Mouse (Mus musculus): Measurements from ENCODE around the gene Trmu.

The Trmu gene

GRCm38 (mm10) chr15:85897113-85897512 lies 18.0 kb downstream of the Trmu start:
- no peak for DNase-seq (ENCODE audit: low read depth)

DNA sequence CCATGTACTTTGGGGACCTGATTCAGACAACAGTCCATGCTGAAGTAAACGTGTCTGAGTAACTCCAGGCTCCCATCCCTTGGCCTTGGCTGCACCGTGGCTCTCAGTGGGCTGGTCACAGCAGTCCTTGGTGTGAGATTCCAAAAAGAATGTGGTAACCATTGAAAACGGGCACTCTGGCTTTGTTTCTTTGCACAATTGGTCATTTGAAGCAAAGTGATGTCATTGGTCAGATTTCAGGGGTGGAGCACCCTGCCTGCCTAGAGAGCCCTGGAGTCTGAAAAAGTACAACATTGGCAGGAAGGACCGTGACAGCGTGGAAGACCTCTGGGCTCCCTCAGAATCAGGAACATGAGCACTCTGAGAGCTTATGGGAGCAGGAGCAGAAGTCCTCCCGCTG lies 20.3 kb downstream of the Trmu start:
- no peak for DNase-seq (ENCODE audit: low read depth)

- no peak for DNase-seq (ENCODE audit: low read depth)
Observed at GRCm38 (mm10) chr15:85900318-85900717, 21.2 kb downstream of the Trmu start.

DNA sequence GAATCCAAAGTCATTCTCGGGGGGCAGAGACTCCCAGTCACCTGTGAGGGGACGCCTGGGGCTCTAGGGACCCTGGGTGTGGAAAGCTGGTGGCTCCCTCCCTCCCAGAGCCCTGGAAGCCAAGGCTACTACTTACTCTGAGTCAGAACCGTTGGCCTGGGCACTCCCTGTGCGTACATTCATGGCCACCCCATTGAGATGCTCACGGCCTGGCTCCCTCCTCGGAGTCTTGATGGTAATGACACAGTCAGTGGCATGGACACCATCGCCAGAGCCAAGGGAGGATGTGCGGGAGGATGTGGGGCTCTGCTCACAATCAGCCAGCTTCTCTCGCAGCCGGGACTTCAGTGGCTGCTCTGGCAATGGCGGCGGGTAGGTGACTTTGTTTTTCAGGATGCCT lies 21.7 kb downstream of the Trmu start:
- no peak for DNase-seq (ENCODE audit: low read depth)

- DNase-seq (ENCODE audit: low read depth), result no peak
Observed at GRCm38 (mm10) chr15:85902505-85902904, 23.4 kb downstream of the Trmu start.

GRCm38 (mm10) chr15:85903826-85904225 lies 24.7 kb downstream of the Trmu start:
- peak; percentile 29 for DNase-seq (ENCODE audit: low read depth)

DNA sequence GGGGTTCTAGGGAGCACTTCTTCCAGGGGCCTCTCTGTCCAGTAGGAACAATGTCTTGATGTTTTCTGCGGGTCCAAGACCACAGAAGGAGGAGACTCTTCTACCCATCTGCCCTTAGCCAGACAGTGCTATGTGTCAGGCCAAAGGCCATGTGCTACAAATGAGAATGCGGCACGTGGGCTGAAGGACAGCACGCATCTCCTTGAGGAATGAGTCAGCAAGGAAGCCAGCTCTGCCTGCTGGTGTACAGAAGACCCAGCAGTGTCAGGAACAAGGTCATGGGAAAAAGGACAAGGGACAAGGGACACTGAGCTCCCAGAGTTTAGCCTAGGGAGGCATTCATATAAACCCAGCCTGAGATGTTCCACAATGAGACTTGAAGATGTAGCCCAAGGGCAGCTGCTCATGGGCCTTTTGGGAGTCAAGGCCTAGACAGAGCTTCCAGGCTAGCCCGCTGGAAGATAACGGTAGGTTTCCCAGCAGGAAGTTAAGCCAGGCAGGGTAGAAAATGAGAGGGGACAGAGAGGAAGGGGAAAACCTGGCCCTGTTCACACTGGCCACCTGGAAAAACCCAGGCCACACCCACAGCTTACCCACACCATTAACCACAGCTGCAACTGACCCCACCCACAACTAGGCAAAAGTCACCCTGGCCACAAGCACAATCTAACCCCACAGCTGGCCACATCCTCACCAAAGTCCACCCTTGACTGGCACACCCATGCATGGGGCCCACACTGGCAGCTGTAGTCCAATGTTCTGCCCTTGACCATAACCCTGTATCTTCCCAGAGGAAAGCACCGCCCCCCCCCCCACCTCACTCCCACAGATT lies 29.8 kb downstream of the Trmu start:
- DNase-seq (ENCODE audit: low read depth), result no peak

DNA sequence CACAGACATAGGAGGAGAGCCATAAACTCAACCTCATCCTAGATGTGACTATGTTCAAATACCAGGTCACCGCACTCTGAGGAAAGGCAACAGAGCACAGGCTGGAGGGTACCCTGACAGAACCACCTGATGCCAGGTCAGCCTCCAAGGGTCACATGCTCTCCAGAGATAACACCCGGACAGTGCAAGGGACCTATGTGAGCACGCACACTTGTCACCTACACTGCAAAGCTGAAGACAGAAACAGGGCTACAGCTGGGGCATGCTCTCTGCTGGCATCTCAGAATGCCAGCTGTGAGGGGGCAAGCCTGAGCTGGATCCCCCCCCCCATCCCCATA lies 30.3 kb downstream of the Trmu start:
- no peak for DNase-seq (ENCODE audit: low read depth)

DNA sequence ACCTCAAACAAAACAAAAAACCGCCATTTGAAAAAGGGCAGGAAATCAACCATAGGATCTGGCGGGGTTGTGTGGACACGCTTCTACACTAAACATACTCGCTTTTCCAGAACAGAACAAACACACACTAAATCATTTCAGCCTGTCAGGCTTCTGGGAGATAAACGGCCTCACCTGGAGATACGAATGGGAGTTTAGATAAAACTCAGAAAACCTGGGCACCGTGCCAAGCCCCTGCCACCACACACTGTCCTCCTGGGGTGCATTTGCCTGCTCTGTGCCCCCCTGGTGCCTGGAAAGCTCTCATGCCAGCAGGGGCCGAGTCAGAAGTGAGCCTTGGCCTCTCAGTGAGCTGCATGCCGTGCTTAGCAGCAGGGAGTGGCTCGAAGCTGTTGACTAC lies 30.8 kb downstream of the Trmu start:
- DNase-seq (ENCODE audit: low read depth), result no peak

DNA sequence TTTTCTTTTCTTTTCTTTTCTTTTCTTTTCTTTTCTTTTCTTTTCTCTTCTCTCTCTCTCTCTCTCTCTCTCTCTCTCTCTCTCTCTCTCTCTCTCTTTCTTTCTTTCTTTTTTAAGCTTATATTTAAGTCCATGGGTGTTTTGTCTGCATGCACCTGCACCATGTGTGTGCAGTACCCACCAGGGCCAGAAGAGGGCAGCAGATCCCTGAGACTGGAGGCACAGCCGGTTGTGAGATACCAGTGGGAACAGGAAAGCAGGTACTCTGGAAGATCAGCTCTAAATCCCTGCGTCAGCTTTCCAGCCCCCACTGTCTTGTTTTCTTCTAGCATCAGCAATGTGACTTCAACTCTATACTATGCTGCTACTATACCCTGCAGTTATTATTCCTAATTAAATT lies 34.5 kb downstream of the Trmu start:
- peak; percentile 76 for DNase-seq (ENCODE audit: low read depth)

DNA sequence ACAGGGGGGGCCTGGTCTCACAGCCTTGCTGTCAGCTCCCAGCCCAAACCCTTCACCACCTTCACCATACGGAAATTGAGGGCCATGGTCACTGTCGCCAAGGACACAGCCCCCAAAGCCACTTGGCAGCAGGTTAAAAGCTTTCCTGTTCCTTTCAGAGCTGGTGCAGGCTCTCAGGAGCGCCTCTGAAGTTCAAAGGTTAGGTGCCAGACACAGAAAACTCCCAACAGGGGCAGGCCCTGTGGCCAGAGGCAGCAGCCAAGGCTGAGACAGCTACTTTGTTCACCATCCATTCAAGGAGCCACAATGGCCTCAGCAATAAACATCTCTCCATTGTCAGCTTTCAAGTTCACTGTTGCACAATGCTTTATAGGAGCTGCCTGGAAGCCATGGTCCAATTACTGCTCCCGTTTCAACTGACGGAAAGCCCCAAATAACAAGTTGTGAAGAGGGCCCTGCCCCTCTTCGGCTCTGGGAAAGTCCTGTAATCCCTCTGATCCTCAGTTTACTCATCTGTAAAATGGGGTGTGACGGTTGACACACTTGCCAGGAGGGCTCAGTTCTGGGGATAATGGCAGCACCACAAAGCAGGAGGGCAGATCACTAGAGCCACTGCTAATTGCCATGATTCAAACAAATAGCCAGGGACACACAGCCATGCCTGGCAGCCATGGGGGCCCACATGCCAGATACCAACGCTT lies 40.2 kb downstream of the Trmu start:
- no peak for DNase-seq (ENCODE audit: low read depth)

DNA sequence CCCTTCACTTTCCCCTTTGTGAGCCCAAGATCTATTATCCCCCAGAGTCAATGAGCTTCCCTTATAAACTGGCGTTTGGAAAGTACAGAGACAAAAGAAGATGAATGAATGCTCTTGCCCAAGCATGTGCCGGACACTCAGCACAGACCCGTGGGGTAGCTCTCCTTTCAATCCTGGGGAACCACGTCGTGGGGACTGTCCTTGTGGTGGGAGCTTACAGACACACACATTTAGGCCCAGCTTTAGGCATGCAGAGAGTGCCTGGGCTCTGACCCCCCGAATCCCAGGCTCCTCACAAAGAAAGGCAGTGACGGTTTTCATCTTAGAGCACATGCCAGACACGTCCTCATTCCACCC lies 40.8 kb downstream of the Trmu start:
- no peak for DNase-seq (ENCODE audit: low read depth)

- no peak for DNase-seq (ENCODE audit: low read depth)
Observed at GRCm38 (mm10) chr15:85921855-85922254, 42.7 kb downstream of the Trmu start.

DNA sequence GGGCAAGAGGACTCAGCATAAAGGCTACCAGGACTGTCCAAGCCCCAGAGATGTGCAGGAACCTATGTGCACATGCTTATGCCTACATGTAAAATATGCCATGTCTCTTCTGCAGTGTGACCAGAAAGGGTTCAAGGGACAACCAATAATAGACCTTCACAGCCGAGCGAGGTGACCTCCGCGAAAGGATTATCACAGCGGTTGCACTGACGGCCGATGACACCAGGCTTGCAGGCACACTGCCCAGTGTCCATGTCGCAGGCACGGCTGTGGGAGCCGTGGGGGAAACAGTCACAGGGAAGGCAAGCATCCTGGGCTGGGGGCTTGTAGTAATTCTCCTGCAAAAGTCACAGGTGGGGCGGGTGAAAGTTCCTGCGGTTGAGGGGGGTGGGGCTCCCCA lies 49.0 kb downstream of the Trmu start:
- no peak for DNase-seq (ENCODE audit: low read depth)

GRCm38 (mm10) chr15:85935627-85936049 lies 56.5 kb downstream of the Trmu start:
- peak; percentile 4 for DNase-seq (ENCODE audit: low read depth)

Measured in NIH3T3 (cell line).